Mouse (Mus musculus): ENCODE results near the gene Krt32.

- TF ChIP-seq POLR2A (IDR thresholded peaks at IDR 0.05; ENCODE audit: control insufficient read depth, low read depth, low read length) = no peak
- no peak for TF ChIP-seq CTCF (IDR thresholded peaks at IDR 0.05; ENCODE audit: control insufficient read depth, insufficient read depth, insufficient replicate concordance, low read depth, low read length)
Measured at GRCm38 (mm10) chr11:100055686-100056655, 32.1 kb downstream of the Krt32 start.

Data from testis, adult 2 months (tissue).